Mouse (Mus musculus) neural tube, embryonic 11.5 days (tissue): ENCODE data around the gene Ankfn1. TPM values are rescaled to one million over a fixed set of nuclear protein-coding genes. Genes with fewer than 3 reads are reported as not detected.

Experiments
- ATAC-seq: fragments of 200-750 bp; cut with Nextera tagmentation; 2 replicates; pipeline ENCODE4 v1.8.0; 2017; ENCODE audit warnings: moderate number of reproducible peaks, mild to moderate bottlenecking, moderate TSS enrichment, moderate library complexity; ENCODE audit not compliant: insufficient read depth, low FRiP score, low TSS enrichment
- DNase-seq: peaks from one replicate; pipeline ENCODE4 v3.0.0-alpha.2; 2015; ENCODE audit warnings: low spot score
- H3K27ac ChIP-seq: fragments of 300-500 bp; sonication (generic); 2 replicates; pipeline ENCODE4 v1.5.1; 2014; ENCODE audit warnings: low read depth, mild to moderate bottlenecking, low read length
- H3K27me3 ChIP-seq: fragments of 300-500 bp; sonication (generic); 2 replicates; pipeline ENCODE4 v1.6.1; 2014; ENCODE audit warnings: mild to moderate bottlenecking, low read length, mixed read lengths; ENCODE audit not compliant: control insufficient read depth, insufficient read depth
- H3K36me3 ChIP-seq: fragments of 300-500 bp; sonication (generic); 2 replicates; pipeline ENCODE4 v1.6.1; 2014; ENCODE audit warnings: mild to moderate bottlenecking, low read length, moderate library complexity, mixed read lengths; ENCODE audit not compliant: control insufficient read depth, insufficient read depth
- H3K4me1 ChIP-seq: fragments of 300-500 bp; sonication (generic); 2 replicates; pipeline ENCODE4 v1.6.1; 2014; ENCODE audit warnings: low read length, mixed read lengths; ENCODE audit not compliant: control insufficient read depth, insufficient read depth
- H3K4me2 ChIP-seq: fragments of 300-500 bp; sonication (generic); 2 replicates; pipeline ENCODE4 v1.6.1; 2014; ENCODE audit warnings: low read depth, mild to moderate bottlenecking, moderate library complexity
- H3K4me3 ChIP-seq: fragments of 300-500 bp; sonication (generic); 2 replicates; pipeline ENCODE4 v1.5.1; 2014; ENCODE audit warnings: low read depth, low read length
- H3K9ac ChIP-seq: fragments of 300-500 bp; sonication (generic); 2 replicates; pipeline ENCODE4 v1.6.1; 2014; ENCODE audit warnings: mild to moderate bottlenecking, low read length
- H3K9me3 ChIP-seq: fragments of 300-500 bp; sonication (generic); 2 replicates; pipeline ENCODE4 v1.6.1; 2016; ENCODE audit warnings: low read length; ENCODE audit not compliant: control insufficient read depth
- WGBS: fragments of 180-500 bp; shearing (Covaris S2); extraction: QIAGEN DNeasy Blood & Tissue Kit; methylation state at CpG from one replicate; pipeline ENCODE4 v1.1.7; 2014; 5-methylcytosine and 5-hydroxymethylcytosine counted together
- polyA plus RNA-seq: library from polyadenylated mRNA; unstranded; fragments of >200 nt; fragmentation: Nextera tagmentation; extraction: Ambion mirVana; gene quantifications from 2 replicates; pipeline ENCODE4 v1.2.1, GENCODE M21; 2014

The Ankfn1 gene
- polyA plus RNA-seq, 1 experiment from 2014 or later = 0.62 TPM

DNA sequence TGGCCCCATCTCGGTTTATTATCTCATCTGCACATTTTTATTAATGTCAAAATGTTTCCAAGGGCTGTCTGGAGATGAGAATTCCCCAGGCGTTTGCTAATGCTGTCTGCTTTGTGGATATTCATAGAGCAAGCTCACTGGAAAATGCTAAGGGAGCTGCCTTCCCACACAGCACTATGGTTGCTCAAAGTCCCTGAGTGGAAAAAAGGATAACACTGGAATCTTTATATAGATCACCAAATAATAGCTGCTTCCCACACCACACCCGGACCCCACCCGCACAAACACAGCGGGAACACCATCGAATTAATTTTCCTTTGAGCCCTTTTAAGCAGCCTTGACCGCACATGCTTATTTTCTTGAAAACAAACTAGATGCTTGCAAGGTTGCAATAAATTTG lies 169.4 kb downstream of the Ankfn1 start:
- no peak for DNase-seq
- Histone ChIP-seq H3K4me1 (no peaks in the 10 kb centered on the region), H3K9ac (no peak overlapping the region), H3K27me3 (no peaks in the 10 kb centered on the region), H3K9me3 (no peaks in the 10 kb centered on the region), H3K4me2 (no peak overlapping the region), H3K36me3 (no peaks in the 10 kb centered on the region), H3K4me3 (no peak overlapping the region), H3K27ac (no peak overlapping the region)
- no peak for ATAC-seq
- WGBS = 81% methylated on average over 7 of the region's 7 CpGs

DNA sequence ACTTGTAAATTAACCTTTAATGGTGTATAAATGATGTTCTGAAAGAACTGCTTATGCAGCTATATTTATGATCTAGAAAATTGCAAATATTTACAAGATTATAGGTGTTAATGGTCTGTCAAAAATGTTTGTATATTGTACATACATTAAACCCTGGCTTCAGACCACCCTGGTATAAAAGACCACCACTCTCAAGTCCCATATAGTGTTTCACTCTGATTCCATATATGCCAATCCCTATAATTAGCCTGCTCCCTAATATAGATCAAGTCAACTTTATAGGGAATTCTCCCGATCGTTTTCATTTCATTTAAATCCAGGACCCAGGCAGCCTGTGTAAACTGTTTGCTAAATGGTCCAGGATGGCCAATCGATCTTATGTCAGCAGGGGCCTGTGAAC lies 170.2 kb downstream of the Ankfn1 start:
- Histone ChIP-seq H3K9ac (no peak overlapping the region), H3K4me2 (no peak overlapping the region), H3K9me3 (no peaks in the 10 kb centered on the region), H3K4me1 (no peaks in the 10 kb centered on the region), H3K4me3 (no peak overlapping the region), H3K27ac (no peak overlapping the region), H3K27me3 (no peaks in the 10 kb centered on the region), H3K36me3 (no peaks in the 10 kb centered on the region)
- ATAC-seq (no peak), DNase-seq (no peak)
- WGBS = 81% methylated on average over 3 of the region's 3 CpGs

DNA sequence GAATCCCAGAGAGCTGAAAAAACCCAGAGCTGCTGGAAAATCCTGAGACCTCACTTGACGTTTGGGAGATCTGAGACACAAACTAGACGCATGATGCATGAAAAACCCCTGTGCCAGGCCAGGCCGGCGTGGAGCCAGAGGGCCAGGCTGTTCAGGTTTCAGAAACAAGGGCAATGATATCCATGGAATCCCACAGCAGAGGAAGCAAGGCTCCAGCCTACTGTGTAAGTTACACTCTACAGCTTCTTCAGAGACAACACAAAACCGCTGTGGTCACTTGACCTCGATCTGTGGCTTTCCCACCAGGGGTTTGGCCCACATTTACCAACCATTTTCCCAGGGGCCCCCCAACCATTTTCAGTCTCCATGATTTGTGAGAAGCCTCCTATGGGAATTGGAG lies 171.1 kb downstream of the Ankfn1 start:
- no peak overlapping the region for H3K9ac ChIP-seq
- WGBS = 87% methylated on average over 6 of the region's 6 CpGs
- H3K36me3 ChIP-seq = no peaks in the 10 kb centered on the region
- no peaks in the 10 kb centered on the region for H3K4me1 ChIP-seq
- H3K27ac ChIP-seq = no peak overlapping the region
- DNase-seq (no peak), ATAC-seq (no peak)
- no peaks in the 10 kb centered on the region for H3K27me3 ChIP-seq
- H3K9me3 ChIP-seq = no peaks in the 10 kb centered on the region
- H3K4me2 ChIP-seq = no peak overlapping the region
- H3K4me3 ChIP-seq = no peak overlapping the region

DNA sequence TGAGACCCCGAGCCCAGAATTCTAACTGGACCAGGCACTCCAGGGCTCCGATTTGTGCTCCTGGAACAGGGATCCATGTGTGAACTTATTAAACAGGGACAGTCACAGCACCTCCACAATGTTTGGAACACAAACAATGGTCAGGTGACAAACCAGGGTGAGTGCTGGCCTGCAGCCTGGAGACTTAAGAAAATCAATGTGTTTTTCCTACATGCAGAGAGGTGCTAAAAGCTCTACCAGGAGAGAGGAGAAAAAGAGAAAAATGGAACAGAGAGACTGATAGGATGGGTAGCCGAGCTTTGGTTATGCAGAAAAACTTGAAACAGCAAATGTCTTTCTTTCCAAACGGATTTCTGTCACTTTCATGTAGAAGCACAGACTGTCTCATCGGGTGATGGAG lies 174.5 kb downstream of the Ankfn1 start:
- ATAC-seq (no peak), DNase-seq (no peak)
- H3K27me3 ChIP-seq = no peaks in the 10 kb centered on the region
- no peak overlapping the region for H3K4me3 ChIP-seq
- WGBS = 82% methylated on average over 5 of the region's 5 CpGs
- no peaks in the 10 kb centered on the region for H3K9me3 ChIP-seq
- H3K9ac ChIP-seq = no peak overlapping the region
- no peaks in the 10 kb centered on the region for H3K4me1 ChIP-seq
- H3K27ac ChIP-seq = no peak overlapping the region
- no peak overlapping the region for H3K4me2 ChIP-seq
- no peaks in the 10 kb centered on the region for H3K36me3 ChIP-seq

GRCm38 (mm10) chr11:89600921-89601515 lies 176.4 kb downstream of the Ankfn1 start:
- no peak overlapping the region for H3K9ac ChIP-seq
- DNase-seq = no peak
- no peaks in the 10 kb centered on the region for H3K27me3 ChIP-seq
- no peak overlapping the region for H3K27ac ChIP-seq
- WGBS = 90% methylated on average over 8 of the region's 8 CpGs
- ATAC-seq = no peak
- no peak overlapping the region for H3K4me3 ChIP-seq
- H3K4me1 ChIP-seq = no peaks in the 10 kb centered on the region
- no peak overlapping the region for H3K4me2 ChIP-seq
- no peaks in the 10 kb centered on the region for H3K9me3 ChIP-seq
- H3K36me3 ChIP-seq = no peaks in the 10 kb centered on the region

GRCm38 (mm10) chr11:89590273-89590874 lies 187.1 kb downstream of the Ankfn1 start:
- Histone ChIP-seq H3K4me2 (no peak overlapping the region), H3K9me3 (no peaks in the 10 kb centered on the region), H3K27me3 (no peaks in the 10 kb centered on the region), H3K4me3 (no peak overlapping the region), H3K9ac (no peak overlapping the region), H3K36me3 (no peaks in the 10 kb centered on the region), H3K4me1 (no peaks in the 10 kb centered on the region), H3K27ac (no peak overlapping the region)
- DNase-seq = no peak
- WGBS = 85% methylated on average over 10 of the region's 10 CpGs
- no peak for ATAC-seq

DNA sequence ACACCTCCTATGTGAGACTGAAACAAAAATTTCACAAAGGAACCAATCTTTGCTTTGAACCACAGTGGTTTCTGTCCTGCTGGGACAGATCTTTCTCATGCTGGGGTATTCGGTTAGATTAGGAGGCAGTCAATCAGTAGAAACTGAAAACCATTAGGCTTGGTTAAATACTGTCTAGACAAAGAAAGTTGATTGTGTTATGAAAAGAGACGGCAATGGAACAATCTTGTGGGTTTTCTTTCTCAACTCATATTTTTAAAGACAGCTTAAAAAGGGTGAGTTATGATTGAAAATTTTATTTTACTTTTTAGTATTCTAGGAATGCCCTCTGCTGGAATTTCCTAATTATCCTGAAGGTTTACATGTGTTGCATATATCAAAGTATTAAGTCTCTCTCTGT lies 191.1 kb downstream of the Ankfn1 start:
- H3K36me3 ChIP-seq = no peaks in the 10 kb centered on the region
- no peak overlapping the region for H3K9ac ChIP-seq
- H3K4me1 ChIP-seq = no peaks in the 10 kb centered on the region
- 59% methylated on average over 2 of the region's 2 CpGs for WGBS
- no peak overlapping the region for H3K27ac ChIP-seq
- H3K4me2 ChIP-seq = no peak overlapping the region
- H3K9me3 ChIP-seq = no peaks in the 10 kb centered on the region
- ATAC-seq (no peak), DNase-seq (no peak)
- no peak overlapping the region for H3K4me3 ChIP-seq
- no peaks in the 10 kb centered on the region for H3K27me3 ChIP-seq

DNA sequence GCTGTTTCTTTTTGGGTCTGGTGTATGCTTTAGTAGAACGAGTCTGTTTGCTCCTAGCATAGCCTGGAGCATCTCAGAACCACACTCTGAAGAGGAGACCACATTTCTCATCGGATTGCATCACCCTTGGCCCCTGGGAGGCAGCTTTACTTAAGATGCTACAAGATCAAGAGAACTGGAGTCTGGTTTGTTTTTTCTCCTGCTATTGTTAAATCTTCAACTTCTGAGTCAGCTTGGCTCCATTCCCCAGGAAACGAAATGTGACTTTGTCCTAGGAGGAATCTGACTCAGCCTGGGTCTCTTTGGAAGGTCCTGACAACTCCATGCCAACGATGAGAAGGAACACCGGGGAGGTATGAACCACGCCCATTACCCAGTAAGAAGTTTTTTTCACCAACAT lies 197.6 kb downstream of the Ankfn1 start:
- WGBS = 85% methylated on average over 6 of the region's 6 CpGs
- Histone ChIP-seq H3K27ac (no peak overlapping the region), H3K9ac (no peak overlapping the region), H3K4me3 (no peak overlapping the region), H3K27me3 (no peaks in the 10 kb centered on the region), H3K4me1 (no peaks in the 10 kb centered on the region), H3K36me3 (no peaks in the 10 kb centered on the region), H3K4me2 (no peak overlapping the region), H3K9me3 (no peaks in the 10 kb centered on the region)
- no peak for DNase-seq
- ATAC-seq = no peak

- Histone ChIP-seq H3K36me3 (no peaks in the 10 kb centered on the region), H3K9me3 (no peaks in the 10 kb centered on the region), H3K4me3 (no peak overlapping the region), H3K9ac (no peak overlapping the region), H3K4me1 (no peaks in the 10 kb centered on the region), H3K4me2 (no peak overlapping the region), H3K27me3 (no peaks in the 10 kb centered on the region), H3K27ac (no peak overlapping the region)
- ATAC-seq (no peak), DNase-seq (no peak)
- WGBS = 78% methylated on average over 4 of the region's 4 CpGs
These were observed 198.3 kb downstream of the Ankfn1 start for GRCm38 (mm10) chr11:89579111-89579510.
